Comparison of ENCODE assay signal across 18 mouse cellular contexts in genomic region chr14:30341825-30342590, GRCm38 (mm10).
DNase-seq lines count a peak whose midpoint lies in the region; ATAC-seq and TF ChIP-seq lines count a peak whose summit lies in the region.
"Had no signal": no experiment of that assay in that cellular context is flagged by ENCODE, and none has a peak within 500 bp of the region (broad histone marks: within the 10 kb centered on the region; RNA-seq: fewer than 3 reads in every experiment).

No protein-coding gene starts in this region.

- H3K27me3 ChIP-seq in lung, postnatal 0 days (replicated peaks; ENCODE audit: insufficient read depth, low read length), result no peaks in the 10 kb centered on the region
- H3K27me3 ChIP-seq in kidney, postnatal 0 days (ENCODE audit: insufficient read depth, low read length), result no peaks in the 10 kb centered on the region
- H3K27me3 ChIP-seq in midbrain, embryonic 13.5 days, result no peaks in the 10 kb centered on the region
- H3K27me3 ChIP-seq: embryonic facial prominence, embryonic 12.5 days; midbrain, embryonic 15.5 days; neural tube, embryonic 15.5 days had no signal

- TF ChIP-seq CTCF in lung, postnatal 0 days (IDR thresholded peaks at IDR 0.05), result no peak
- no peak for TF ChIP-seq CTCF in kidney, postnatal 0 days (IDR thresholded peaks at IDR 0.05; ENCODE audit: low read depth)

- 70% methylated on average over 12 of the region's 12 CpGs for WGBS in lung, postnatal 0 days
- WGBS in kidney, postnatal 0 days, result 60% methylated on average over 12 of the region's 12 CpGs
- 89% methylated on average over 12 of the region's 12 CpGs for WGBS in midbrain, embryonic 13.5 days

- H3K4me2 ChIP-seq in lung, postnatal 0 days (replicated peaks; ENCODE audit: low read depth, low read length), result no peak overlapping the region
- H3K4me2 ChIP-seq in kidney, postnatal 0 days (ENCODE audit: low read length), result peak overlapping the region; percentile 39
- H3K4me2 ChIP-seq in midbrain, embryonic 13.5 days (replicated peaks), result no peak overlapping the region
- H3K4me2 ChIP-seq: embryonic facial prominence, embryonic 12.5 days; limb, embryonic 15.5 days; midbrain, embryonic 15.5 days; neural tube, embryonic 15.5 days had no signal

- no peak overlapping the region for H3K4me3 ChIP-seq in lung, postnatal 0 days (ENCODE audit: low read depth, low read length)
- no peak overlapping the region for H3K4me3 ChIP-seq in kidney, postnatal 0 days (replicated peaks; ENCODE audit: low read depth, low read length)
- no peak overlapping the region for H3K4me3 ChIP-seq in midbrain, embryonic 13.5 days (replicated peaks)
- H3K4me3 ChIP-seq: embryonic facial prominence, embryonic 12.5 days; limb, embryonic 15.5 days; midbrain, embryonic 15.5 days; neural tube, embryonic 15.5 days had no signal

- H3K36me3 ChIP-seq in lung, postnatal 0 days (ENCODE audit: insufficient read depth, low read length), result no peaks in the 10 kb centered on the region
- no peaks in the 10 kb centered on the region for H3K36me3 ChIP-seq in kidney, postnatal 0 days (ENCODE audit: insufficient read depth, low read length)
- H3K36me3 ChIP-seq in midbrain, embryonic 13.5 days, result no peaks in the 10 kb centered on the region
- H3K36me3 ChIP-seq: embryonic facial prominence, embryonic 12.5 days; limb, embryonic 15.5 days; midbrain, embryonic 15.5 days had no signal

- H3K4me1 ChIP-seq in lung, postnatal 0 days (ENCODE audit: insufficient read depth, low read depth, low read length), result no peaks in the 10 kb centered on the region
- peaks cover 8% of the 10 kb centered on the region for H3K4me1 ChIP-seq in kidney, postnatal 0 days (replicated peaks; ENCODE audit: insufficient read depth, low read length)
- no peaks in the 10 kb centered on the region; the same call in 1 of the 2 replicates for H3K4me1 ChIP-seq in midbrain, embryonic 13.5 days (replicated peaks)
- H3K4me1 ChIP-seq: midbrain, embryonic 15.5 days had no signal

- TF ChIP-seq EP300 in lung, postnatal 0 days (IDR thresholded peaks at IDR 0.05), result no peak

- H3K9ac ChIP-seq in lung, postnatal 0 days (replicated peaks; ENCODE audit: low read depth), result no peak overlapping the region
- H3K9ac ChIP-seq in kidney, postnatal 0 days (ENCODE audit: low read depth, low read length), result no peak overlapping the region
- H3K9ac ChIP-seq in midbrain, embryonic 13.5 days (replicated peaks), result no peak overlapping the region
- H3K9ac ChIP-seq: embryonic facial prominence, embryonic 12.5 days; limb, embryonic 15.5 days; midbrain, embryonic 15.5 days; neural tube, embryonic 15.5 days had no signal

- no peak overlapping the region for H3K27ac ChIP-seq in lung, postnatal 0 days (ENCODE audit: low read length)
- H3K27ac ChIP-seq in kidney, postnatal 0 days, result peak overlapping the region; percentile 25; the same call in 1 of the 2 replicates
- no peak overlapping the region for H3K27ac ChIP-seq in midbrain, embryonic 13.5 days
- H3K27ac ChIP-seq: embryonic facial prominence, embryonic 12.5 days; limb, embryonic 15.5 days; midbrain, embryonic 15.5 days; neural tube, embryonic 15.5 days had no signal

- ATAC-seq in lung, postnatal 0 days, result no peak
- ATAC-seq in kidney, postnatal 0 days (replicated peaks; ENCODE audit: low FRiP score, low read depth), result peak; percentile 49; the same call in 1 of the 2 replicates
- no peak for ATAC-seq in cerebellum, adult (ENCODE audit: insufficient number of reproducible peaks, low FRiP score, low TSS enrichment)
- ATAC-seq in midbrain, embryonic 13.5 days, result no peak
- ATAC-seq: forebrain, embryonic 14.5 days; hindbrain, embryonic 16.5 days; midbrain, embryonic 15.5 days had no signal

- H3K9me3 ChIP-seq in lung, postnatal 0 days (ENCODE audit: low read length), result no peaks in the 10 kb centered on the region
- H3K9me3 ChIP-seq in kidney, postnatal 0 days (replicated peaks; ENCODE audit: low read length), result no peaks in the 10 kb centered on the region
- H3K9me3 ChIP-seq in midbrain, embryonic 13.5 days, result no peaks in the 10 kb centered on the region
- H3K9me3 ChIP-seq: embryonic facial prominence, embryonic 12.5 days; limb, embryonic 15.5 days; midbrain, embryonic 15.5 days; neural tube, embryonic 15.5 days had no signal

- peak; percentile 56 for DNase-seq in lung, postnatal 36 days
- DNase-seq in lung, postnatal 0 days (ENCODE audit: low spot score), result no peak
- DNase-seq in kidney, adult 18-20 months, result peak; percentile 62
- no peak for DNase-seq in kidney, postnatal 0 days (ENCODE audit: low spot score)
- DNase-seq in gastrocnemius, postnatal 25 days, result no peak
- DNase-seq: cerebellum, adult 9-10 months; gastrocnemius, postnatal 14 days; right cerebral cortex, postnatal 14 days; spleen, adult 18-20 months; thymus, adult 2 months had no signal

Comparison
In these comparisons a context has a peak if more than half of its experiments do, and no peak if none do; other contexts are left out.
1. DNase-seq: peak in lung, postnatal 36 days (single experiment) and kidney, adult 18-20 months (single experiment); none in lung, postnatal 0 days (single experiment), kidney, postnatal 0 days (single experiment) and gastrocnemius, postnatal 25 days (single experiment).